Mouse (Mus musculus) forebrain, postnatal 0 days (tissue): ENCODE results near the gene Mapk12. TPM values are rescaled to one million over a fixed set of nuclear protein-coding genes. Genes with fewer than 3 reads are reported as not detected.
A peak's percentile ranks its signal among the peaks of the same experiment; 100 is the strongest.

Experiments used
- ATAC-seq: fragments of 200-750 bp; cut with Nextera tagmentation; 2 replicates; pipeline ENCODE4 v1.8.0; 2017; ENCODE audit warnings: mild to moderate bottlenecking, moderate library complexity
- DNase-seq: peaks from one replicate; pipeline ENCODE4 v3.0.0-alpha.2; 2015
- H3K27ac ChIP-seq: fragments of 300-500 bp; sonication (generic); 2 replicates; pipeline ENCODE4 v1.5.1; 2014; ENCODE audit warnings: low read depth, mild to moderate bottlenecking, antibody characterized with exemption, low read length, moderate library complexity, mixed read lengths
- H3K27me3 ChIP-seq: fragments of 300-500 bp; sonication (generic); 2 replicates; pipeline ENCODE4 v1.6.1; 2014; ENCODE audit warnings: mild to moderate bottlenecking, low read length, mixed read lengths; ENCODE audit not compliant: insufficient read depth
- H3K36me3 ChIP-seq: fragments of 300-500 bp; sonication (generic); 2 replicates; pipeline ENCODE4 v1.6.1; 2014; ENCODE audit warnings: mild to moderate bottlenecking, moderate library complexity; ENCODE audit not compliant: insufficient read depth
- H3K4me1 ChIP-seq: fragments of 300-500 bp; sonication (generic); 2 replicates; pipeline ENCODE4 v1.6.1; 2014; ENCODE audit warnings: antibody characterized with exemption; ENCODE audit not compliant: insufficient read depth
- H3K4me2 ChIP-seq: fragments of 300-500 bp; sonication (generic); 2 replicates; pipeline ENCODE4 v1.6.1; 2014; ENCODE audit warnings: low read depth, mild to moderate bottlenecking, moderate library complexity
- H3K4me3 ChIP-seq: fragments of 300-500 bp; sonication (generic); 2 replicates; pipeline ENCODE4 v1.5.1; 2014; ENCODE audit warnings: low read depth, low read length, mixed read lengths
- H3K9ac ChIP-seq: fragments of 300-500 bp; sonication (generic); 2 replicates; pipeline ENCODE4 v1.6.1; 2014; ENCODE audit warnings: mild to moderate bottlenecking
- H3K9me3 ChIP-seq: fragments of 300-500 bp; sonication (generic); 2 replicates; pipeline ENCODE4 v1.6.1; 2016; ENCODE audit warnings: low read length
- CTCF ChIP-seq: sonication (generic); IDR thresholded peaks from 2 replicates; pipeline ENCODE4 v1.5.1; 2016; ENCODE audit warnings: antibody characterized with exemption, control low read depth, low read depth
- WGBS: fragments of 180-500 bp; shearing (Covaris S2); extraction: QIAGEN DNeasy Blood & Tissue Kit; methylation state at CpG from one replicate; pipeline ENCODE4 v1.1.7; 2014; 5-methylcytosine and 5-hydroxymethylcytosine counted together
- microRNA-seq, 2 experiments: library from miRNA; unstranded; fragments of <30 nt; microRNA quantifications; one replicate each; pipeline ENCODE4; 2016
- polyA plus RNA-seq: library from polyadenylated mRNA; unstranded; fragments of >200 nt; fragmentation: Nextera tagmentation; extraction: Ambion mirVana; gene quantifications from 2 replicates; pipeline ENCODE4 v1.2.1, GENCODE M21; 2015
- total RNA-seq: library from RNA; depleted of rRNA; stranded (reverse); fragments of >200 nt; gene quantifications from 2 replicates; pipeline ENCODE4 v1.2.3, GENCODE M21; 2014; rRNA removed

Mapk12 gene
- total and polyA plus RNA-seq, 2 experiments from 2014 or later, result 2.0 to 3.4 TPM

GRCm38 (mm10) chr15:89088607-89089247 lies 51.8 kb downstream of the Mapk12 start, which contains the start of gene Selenoo:
Gene Selenoo (plus strand): TSS chr15:89089084.
- Histone ChIP-seq H3K4me3 (peak within 1 kb of the TSS; percentile 97), H3K9me3 (no peaks in the 10 kb centered on the region), H3K27me3 (no peaks in the 10 kb centered on the region), H3K4me1 (peaks cover 8% of the 10 kb centered on the region; the same call in 1 of the 2 replicates), H3K4me2 (peak within 1 kb of the TSS; percentile 94), H3K36me3 (peaks cover 35% of the 10 kb centered on the region), H3K9ac (peak within 1 kb of the TSS; percentile 88), H3K27ac (peak within 1 kb of the TSS; percentile 84)
- ATAC-seq, result peak; percentile 96
- WGBS, result 3% methylated on average over 38 of the region's 38 CpGs
- peak; percentile 90 for DNase-seq
- TF ChIP-seq CTCF, result no peak

- Histone ChIP-seq H3K4me3 (no peak overlapping the region), H3K27ac (no peak overlapping the region), H3K9me3 (no peaks in the 10 kb centered on the region), H3K4me1 (peaks cover 4% of the 10 kb centered on the region; the same call in 1 of the 2 replicates), H3K9ac (no peak overlapping the region), H3K4me2 (no peak overlapping the region), H3K36me3 (peaks cover 56% of the 10 kb centered on the region), H3K27me3 (no peaks in the 10 kb centered on the region)
- 91% methylated on average over 2 of the region's 2 CpGs for WGBS
- DNase-seq (no peak), ATAC-seq (no peak)
- no peak for TF ChIP-seq CTCF
Observed at GRCm38 (mm10) chr15:89084826-89085225, 55.7 kb downstream of the Mapk12 start.

DNA sequence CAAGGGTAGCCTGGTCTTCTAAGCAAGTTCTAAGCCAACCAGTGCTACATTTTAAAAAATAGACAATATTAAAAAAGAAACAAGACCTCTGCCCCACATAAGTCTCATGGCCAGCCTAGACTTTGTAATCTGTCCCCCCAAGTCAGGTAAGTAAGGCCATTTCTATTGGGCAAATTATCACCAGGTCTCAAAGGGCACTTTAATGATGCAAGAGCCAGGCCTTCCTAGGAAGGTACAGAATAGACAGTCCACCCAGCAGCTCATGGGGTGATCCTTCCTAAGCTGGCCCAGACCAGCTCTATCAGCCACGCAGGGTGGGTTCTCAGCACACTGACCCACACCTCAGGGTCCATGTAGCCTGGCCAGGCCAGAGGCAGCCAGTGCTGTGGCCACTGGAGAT lies 56.6 kb downstream of the Mapk12 start:
- TF ChIP-seq CTCF, result no peak
- Histone ChIP-seq H3K36me3 (peaks cover 59% of the 10 kb centered on the region), H3K27ac (no peak overlapping the region), H3K9me3 (no peaks in the 10 kb centered on the region), H3K4me2 (no peak overlapping the region), H3K4me1 (peaks cover 4% of the 10 kb centered on the region; the same call in 1 of the 2 replicates), H3K4me3 (no peak overlapping the region), H3K27me3 (no peaks in the 10 kb centered on the region), H3K9ac (no peak overlapping the region)
- WGBS, result 97% methylated on average over 1 of the region's 1 CpGs
- ATAC-seq (no peak), DNase-seq (no peak)

Small RNA genes within 50 kb of the gene (microRNA-seq; reads per million reads assigned to microRNA genes)
- gene Mir6958, result 5.5 to 5.8 reads per million in 2 experiments
- gene Mir7118, result 0.39 to 1.6 reads per million in 2 experiments

Other genes with a start within 250 kb of the Mapk12 start
- 0.15 and 0.52 TPM in 2 replicates for gene Ttll8, start 186.3 kb downstream of the Mapk12 start, total RNA-seq
- gene Ttll8, start 186.3 kb downstream of the Mapk12 start, polyA plus RNA-seq, result 0.05 and 0.29 TPM in 2 replicates
- 70.6 and 86.6 TPM in 2 replicates for gene Mlc1, start 161.7 kb downstream of the Mapk12 start, total RNA-seq
- gene Mlc1, start 161.7 kb downstream of the Mapk12 start, polyA plus RNA-seq, result 59.4 and 69.7 TPM in 2 replicates
- 0.05 TPM in 1 of 2 replicates, not detected in the other for gene Mov10l1, start 157.8 kb downstream of the Mapk12 start, total RNA-seq
- 0.16 TPM in 1 of 2 replicates, not detected in the other for gene Mov10l1, start 157.8 kb downstream of the Mapk12 start, polyA plus RNA-seq
- 8.1 and 10.7 TPM in 2 replicates for gene Panx2, start 81.0 kb downstream of the Mapk12 start, total RNA-seq
- 4.1 and 6.3 TPM in 2 replicates for gene Panx2, start 81.0 kb downstream of the Mapk12 start, polyA plus RNA-seq
- gene Trabd, start 65.6 kb downstream of the Mapk12 start, total RNA-seq, result 33.5 and 35.0 TPM in 2 replicates
- 17.1 and 21.9 TPM in 2 replicates for gene Trabd, start 65.6 kb downstream of the Mapk12 start, polyA plus RNA-seq
- gene Selenoo, start 51.6 kb downstream of the Mapk12 start, total RNA-seq, result 45.9 and 47.9 TPM in 2 replicates
- gene Selenoo, start 51.6 kb downstream of the Mapk12 start, polyA plus RNA-seq, result 19.6 and 20.7 TPM in 2 replicates
- gene Tubgcp6, start 17.6 kb downstream of the Mapk12 start, total RNA-seq, result 24.6 and 42.4 TPM in 2 replicates
- gene Tubgcp6, start 17.6 kb downstream of the Mapk12 start, polyA plus RNA-seq, result 7.4 and 8.8 TPM in 2 replicates
- 33.1 and 44.3 TPM in 2 replicates for gene Hdac10, start 12.0 kb downstream of the Mapk12 start, total RNA-seq
- 27.9 and 30.1 TPM in 2 replicates for gene Hdac10, start 12.0 kb downstream of the Mapk12 start, polyA plus RNA-seq
- gene Mapk11, start 8.9 kb upstream of the Mapk12 start, total RNA-seq, result 35.2 and 35.8 TPM in 2 replicates
- gene Mapk11, start 8.9 kb upstream of the Mapk12 start, polyA plus RNA-seq, result 16.2 and 21.3 TPM in 2 replicates
- 126 and 138 TPM in 2 replicates for gene Plxnb2, start 40.1 kb upstream of the Mapk12 start, total RNA-seq
- gene Plxnb2, start 40.1 kb upstream of the Mapk12 start, polyA plus RNA-seq, result 45.2 and 52.8 TPM in 2 replicates
- gene Dennd6b, start 55.8 kb upstream of the Mapk12 start, total RNA-seq, result 73.7 and 89.6 TPM in 2 replicates
- gene Dennd6b, start 55.8 kb upstream of the Mapk12 start, polyA plus RNA-seq, result 43.4 and 53.3 TPM in 2 replicates
- gene Ppp6r2, start 70.8 kb upstream of the Mapk12 start, total RNA-seq, result 252 and 296 TPM in 2 replicates
- gene Ppp6r2, start 70.8 kb upstream of the Mapk12 start, polyA plus RNA-seq, result 70.0 and 77.2 TPM in 2 replicates
- gene Sbf1, start 174.6 kb upstream of the Mapk12 start, total RNA-seq, result 164 and 165 TPM in 2 replicates
- gene Sbf1, start 174.6 kb upstream of the Mapk12 start, polyA plus RNA-seq, result 46.2 and 60.7 TPM in 2 replicates
- not detected in 2 replicates for gene Adm2, start 182.0 kb upstream of the Mapk12 start, total RNA-seq
- gene Adm2, start 182.0 kb upstream of the Mapk12 start, polyA plus RNA-seq, result not detected in 2 replicates
- not detected in 2 replicates for gene Miox, start 193.7 kb upstream of the Mapk12 start, total RNA-seq
- gene Miox, start 193.7 kb upstream of the Mapk12 start, polyA plus RNA-seq, result not detected in 2 replicates
- 12.5 and 17.0 TPM in 2 replicates for gene Lmf2, start 215.0 kb upstream of the Mapk12 start, total RNA-seq
- gene Lmf2, start 215.0 kb upstream of the Mapk12 start, polyA plus RNA-seq, result 24.7 and 25.4 TPM in 2 replicates
- 88.4 and 93.8 TPM in 2 replicates for gene Ncaph2, start 215.0 kb upstream of the Mapk12 start, total RNA-seq
- gene Ncaph2, start 215.0 kb upstream of the Mapk12 start, polyA plus RNA-seq, result 94.9 and 95.1 TPM in 2 replicates
- gene Sco2, start 233.1 kb upstream of the Mapk12 start, total RNA-seq, result 34.6 and 37.6 TPM in 2 replicates
- 24.0 and 24.2 TPM in 2 replicates for gene Sco2, start 233.1 kb upstream of the Mapk12 start, polyA plus RNA-seq
- gene Tymp, start 236.3 kb upstream of the Mapk12 start, total RNA-seq, result 3.7 and 5.2 TPM in 2 replicates
- 3.5 and 4.1 TPM in 2 replicates for gene Tymp, start 236.3 kb upstream of the Mapk12 start, polyA plus RNA-seq
- gene Odf3b, start 238.6 kb upstream of the Mapk12 start, total RNA-seq, result 3.5 and 5.0 TPM in 2 replicates
- 6.9 and 9.9 TPM in 2 replicates for gene Odf3b, start 238.6 kb upstream of the Mapk12 start, polyA plus RNA-seq
- 0.10 and 0.23 TPM in 2 replicates for gene Klhdc7b, start 244.2 kb upstream of the Mapk12 start, total RNA-seq
- 0.11 TPM in 1 of 2 replicates, not detected in the other for gene Klhdc7b, start 244.2 kb upstream of the Mapk12 start, polyA plus RNA-seq